ENCODE assay signal across 21 mouse cellular contexts in genomic region chr11:17526476-17526875, GRCm38 (mm10).
DNase-seq lines count a peak whose midpoint lies in the region; ATAC-seq lines count a peak whose summit lies in the region.
"Had no signal": no experiment of that assay in that cellular context is flagged by ENCODE, and none has a peak within 500 bp of the region (broad histone marks: within the 10 kb centered on the region; RNA-seq: fewer than 3 reads in every experiment).

No protein-coding gene starts in this region.

- H3K4me2 ChIP-seq in forebrain, embryonic 15.5 days (replicated peaks), result no peak overlapping the region
- H3K4me2 ChIP-seq in forebrain, embryonic 11.5 days (ENCODE audit: low read depth, low read length, severe bottlenecking), result no peak overlapping the region
- H3K4me2 ChIP-seq in neural tube, embryonic 14.5 days (ENCODE audit: low read depth, low read length), result no peak overlapping the region
- H3K4me2 ChIP-seq in stomach, embryonic 16.5 days (ENCODE audit: low read depth, low read length), result no peak overlapping the region
- H3K4me2 ChIP-seq in hindbrain, embryonic 12.5 days (replicated peaks), result no peak overlapping the region
- H3K4me2 ChIP-seq: heart, embryonic 11.5 days; heart, embryonic 15.5 days; hindbrain, embryonic 14.5 days; intestine, embryonic 15.5 days had no signal

- WGBS in forebrain, embryonic 15.5 days, result 27% methylated on average over 5 of the region's 5 CpGs
- 42% methylated on average over 5 of the region's 5 CpGs for WGBS in forebrain, embryonic 11.5 days
- WGBS in neural tube, embryonic 14.5 days, result 51% methylated on average over 5 of the region's 5 CpGs
- WGBS in stomach, embryonic 16.5 days, result 62% methylated on average over 5 of the region's 5 CpGs
- 73% methylated on average over 5 of the region's 5 CpGs for WGBS in hindbrain, embryonic 12.5 days

- no peaks in the 10 kb centered on the region for H3K36me3 ChIP-seq in forebrain, embryonic 15.5 days
- no peaks in the 10 kb centered on the region for H3K36me3 ChIP-seq in forebrain, embryonic 11.5 days (ENCODE audit: control insufficient read depth, insufficient read depth, low read length)
- H3K36me3 ChIP-seq in neural tube, embryonic 14.5 days (ENCODE audit: control insufficient read depth, insufficient read depth, low read length), result no peaks in the 10 kb centered on the region
- H3K36me3 ChIP-seq in stomach, embryonic 16.5 days (ENCODE audit: control insufficient read depth, insufficient read depth, low read length), result no peaks in the 10 kb centered on the region
- no peaks in the 10 kb centered on the region for H3K36me3 ChIP-seq in hindbrain, embryonic 12.5 days
- H3K36me3 ChIP-seq: G1E; heart, embryonic 15.5 days; intestine, embryonic 15.5 days had no signal

- H3K27me3 ChIP-seq in forebrain, embryonic 15.5 days, result no peaks in the 10 kb centered on the region
- H3K27me3 ChIP-seq in forebrain, embryonic 11.5 days (ENCODE audit: control insufficient read depth, insufficient read depth, low read length), result no peaks in the 10 kb centered on the region
- H3K27me3 ChIP-seq in neural tube, embryonic 14.5 days (ENCODE audit: control insufficient read depth, insufficient read depth, low read length), result no peaks in the 10 kb centered on the region
- H3K27me3 ChIP-seq in stomach, embryonic 16.5 days (ENCODE audit: control insufficient read depth, insufficient read depth, low read length), result no peaks in the 10 kb centered on the region
- no peaks in the 10 kb centered on the region for H3K27me3 ChIP-seq in hindbrain, embryonic 12.5 days
- H3K27me3 ChIP-seq: heart, embryonic 15.5 days; intestine, embryonic 15.5 days had no signal

- H3K27ac ChIP-seq in forebrain, embryonic 15.5 days (replicated peaks), result no peak overlapping the region
- H3K27ac ChIP-seq in forebrain, embryonic 11.5 days (ENCODE audit: low read depth, low read length), result no peak overlapping the region
- no peak overlapping the region for H3K27ac ChIP-seq in neural tube, embryonic 14.5 days (ENCODE audit: low read depth, low read length)
- H3K27ac ChIP-seq in stomach, embryonic 16.5 days (ENCODE audit: low read length), result peak overlapping the region; percentile 79
- H3K27ac ChIP-seq in hindbrain, embryonic 12.5 days, result no peak overlapping the region
- H3K27ac ChIP-seq: heart, adult 2 months; heart, embryonic 15.5 days; hindbrain, embryonic 14.5 days; intestine, embryonic 15.5 days had no signal

- ATAC-seq in forebrain, embryonic 15.5 days (replicated peaks), result peak; percentile 57
- no peak for ATAC-seq in forebrain, embryonic 11.5 days (replicated peaks; ENCODE audit: low FRiP score)
- ATAC-seq in neural tube, embryonic 14.5 days (ENCODE audit: low read depth), result peak; percentile 38; the same call in 1 of the 2 replicates
- no peak for ATAC-seq in stomach, embryonic 16.5 days (ENCODE audit: insufficient read depth, low FRiP score)
- ATAC-seq in hindbrain, embryonic 12.5 days (ENCODE audit: low FRiP score), result no peak
- no peak for ATAC-seq in CD4-positive, CD25-positive, alpha-beta regulatory T cell, adult 4 months
- ATAC-seq: intestine, embryonic 15.5 days had no signal

- no peak for DNase-seq in forebrain, embryonic 11.5 days (ENCODE audit: low spot score)
- no peak for DNase-seq in neural tube, embryonic 10.5 days (ENCODE audit: extremely low spot score, low spot score)
- DNase-seq in brain, embryonic 18.5 days (ENCODE audit: low read depth, low spot score), result peak; percentile 30
- DNase-seq: adrenal gland, adult 8-10 months; adrenal gland, postnatal 36 days; cerebellum, adult 18-20 months; cerebellum, adult 9-11 months; cerebellum, postnatal 36 days; gastrocnemius, postnatal 14 days; heart, adult 2 months; heart, postnatal 14 days had no signal

- no peaks in the 10 kb centered on the region for H3K9me3 ChIP-seq in forebrain, embryonic 15.5 days
- H3K9me3 ChIP-seq in forebrain, embryonic 11.5 days (ENCODE audit: control insufficient read depth, low read length), result no peaks in the 10 kb centered on the region
- H3K9me3 ChIP-seq in neural tube, embryonic 14.5 days (ENCODE audit: control insufficient read depth, low read length), result no peaks in the 10 kb centered on the region
- no peaks in the 10 kb centered on the region for H3K9me3 ChIP-seq in stomach, embryonic 16.5 days (replicated peaks; ENCODE audit: control insufficient read depth, low read length)
- no peaks in the 10 kb centered on the region for H3K9me3 ChIP-seq in hindbrain, embryonic 12.5 days (replicated peaks)
- H3K9me3 ChIP-seq: G1E; heart, embryonic 15.5 days; intestine, embryonic 15.5 days had no signal

- H3K4me3 ChIP-seq in forebrain, embryonic 15.5 days, result no peak overlapping the region
- no peak overlapping the region for H3K4me3 ChIP-seq in forebrain, embryonic 11.5 days (ENCODE audit: low read depth, low read length)
- H3K4me3 ChIP-seq in neural tube, embryonic 14.5 days (ENCODE audit: low read depth, low read length), result no peak overlapping the region
- H3K4me3 ChIP-seq in stomach, embryonic 16.5 days (replicated peaks; ENCODE audit: low read length), result no peak overlapping the region
- H3K4me3 ChIP-seq in hindbrain, embryonic 12.5 days, result no peak overlapping the region
- H3K4me3 ChIP-seq: heart, adult 2 months; heart, embryonic 15.5 days; intestine, embryonic 15.5 days had no signal

- H3K9ac ChIP-seq in forebrain, embryonic 15.5 days (replicated peaks), result no peak overlapping the region
- no peak overlapping the region for H3K9ac ChIP-seq in forebrain, embryonic 11.5 days (ENCODE audit: low read length)
- no peak overlapping the region for H3K9ac ChIP-seq in neural tube, embryonic 14.5 days (replicated peaks; ENCODE audit: low read depth, low read length)
- no peak overlapping the region for H3K9ac ChIP-seq in stomach, embryonic 16.5 days (ENCODE audit: low read length)
- no peak overlapping the region for H3K9ac ChIP-seq in hindbrain, embryonic 12.5 days
- H3K9ac ChIP-seq: heart, embryonic 15.5 days; hindbrain, embryonic 14.5 days; intestine, embryonic 15.5 days had no signal

- no peaks in the 10 kb centered on the region for H3K4me1 ChIP-seq in forebrain, embryonic 15.5 days
- H3K4me1 ChIP-seq in forebrain, embryonic 11.5 days (replicated peaks; ENCODE audit: control insufficient read depth, insufficient read depth, low read length), result no peaks in the 10 kb centered on the region
- H3K4me1 ChIP-seq in neural tube, embryonic 14.5 days (ENCODE audit: control insufficient read depth, insufficient read depth, low read length), result no peaks in the 10 kb centered on the region
- 0 out of 2 replicates have a peak, but pooled peaks cover 4% of the 10 kb centered on the region for H3K4me1 ChIP-seq in stomach, embryonic 16.5 days (ENCODE audit: control insufficient read depth, insufficient read depth, low read length)
- peaks cover 2% of the 10 kb centered on the region; the same call in 1 of the 2 replicates for H3K4me1 ChIP-seq in hindbrain, embryonic 12.5 days
- H3K4me1 ChIP-seq: heart, embryonic 15.5 days; intestine, embryonic 15.5 days had no signal

Comparison
In these comparisons a context has a peak if more than half of its experiments do, and no peak if none do; other contexts are left out.
1. ATAC-seq: peak in forebrain, embryonic 15.5 days (single experiment) and neural tube, embryonic 14.5 days (single experiment); none in forebrain, embryonic 11.5 days (single experiment), stomach, embryonic 16.5 days (single experiment), hindbrain, embryonic 12.5 days (single experiment) and CD4-positive, CD25-positive, alpha-beta regulatory T cell, adult 4 months (single experiment).